Mouse (Mus musculus): ENCODE data around the gene Atp1a3. TPM values are rescaled to one million over a fixed set of nuclear protein-coding genes. Genes with fewer than 3 reads are reported as not detected.

The Atp1a3 gene
- polyA plus RNA-seq, 1 experiment from 2014 or later = 97.0 TPM

DNA sequence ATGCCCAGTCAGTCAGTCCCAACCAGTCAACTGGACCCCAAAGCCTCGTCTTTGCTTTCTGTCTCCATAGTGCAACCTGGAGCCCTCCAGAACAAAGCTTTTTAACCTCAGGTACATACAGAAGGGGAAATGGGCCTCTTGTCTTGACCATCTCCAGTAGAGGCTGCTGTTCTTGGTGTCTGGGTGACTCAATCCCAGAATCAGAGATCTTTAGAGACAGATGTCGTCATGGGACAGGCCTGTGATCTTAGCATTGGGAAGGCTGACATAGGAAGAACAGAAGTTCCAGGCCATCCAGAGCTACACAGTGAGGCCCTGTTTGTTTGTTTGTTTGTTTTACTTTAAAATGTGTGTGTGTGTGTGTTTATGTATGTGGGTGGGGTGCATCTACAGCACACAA is 41.5 kb downstream of the Atp1a3 start:
- H3K36me3 ChIP-seq (ENCODE audit: inconsistent target) = no peaks in the 10 kb centered on the region
- WGBS (ENCODE audit: missing documents) = 90% methylated on average over 2 of the region's 2 CpGs
- no peaks in the 10 kb centered on the region for H3K79me2 ChIP-seq (ENCODE audit: inconsistent target)
- H3K27ac ChIP-seq = no peak overlapping the region
- H3K4me3 ChIP-seq (ENCODE audit: inconsistent target) = no peak overlapping the region

DNA sequence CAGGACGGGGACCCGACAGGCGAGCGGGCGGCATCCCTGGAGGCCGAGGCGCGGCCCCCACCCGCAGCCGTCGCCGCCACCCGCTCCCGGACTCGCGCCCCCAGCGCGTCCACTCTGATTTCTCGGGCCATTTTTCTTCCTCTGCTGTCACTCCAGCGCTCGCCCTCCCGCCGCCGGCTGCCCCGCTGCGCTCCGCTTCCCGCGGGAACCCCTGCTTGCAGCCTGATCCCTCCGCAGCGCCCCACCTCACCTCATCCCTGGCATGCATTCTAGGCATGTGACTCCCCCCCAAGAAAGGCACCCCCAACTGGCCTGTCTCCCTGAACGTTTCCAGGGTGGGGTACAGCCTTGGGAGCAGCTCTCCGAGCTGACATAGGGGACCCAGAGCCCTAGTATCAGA is 50.5 kb downstream of the Atp1a3 start:
- Histone ChIP-seq H3K79me2 (ENCODE audit: inconsistent target) (no peaks in the 10 kb centered on the region), H3K4me3 (ENCODE audit: inconsistent target) (no peak overlapping the region), H3K27ac (no peak overlapping the region), H3K36me3 (ENCODE audit: inconsistent target) (no peaks in the 10 kb centered on the region)
- 37% methylated on average over 27 of the region's 33 CpGs for WGBS (ENCODE audit: missing documents)

DNA sequence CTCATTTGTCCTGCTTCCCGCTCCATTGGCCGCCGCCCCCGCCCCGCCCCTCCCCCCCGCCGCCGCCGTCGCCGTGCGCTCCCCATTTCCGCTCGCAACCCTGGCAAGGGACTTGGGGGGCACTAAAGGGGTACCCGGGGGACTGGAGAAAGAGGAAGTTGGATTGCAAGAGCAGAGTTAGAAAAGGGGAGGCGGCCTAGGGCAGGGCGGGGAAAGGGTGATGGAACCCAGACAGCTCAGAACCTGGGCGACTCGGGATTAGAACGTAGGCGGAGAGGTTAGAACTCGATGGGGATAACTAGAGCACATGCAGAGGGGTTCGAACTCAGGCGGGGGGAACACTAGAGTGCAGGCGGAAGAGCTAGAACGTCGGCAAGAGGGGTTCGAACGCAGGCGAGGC is 51.3 kb downstream of the Atp1a3 start:
- Histone ChIP-seq H3K27ac (no peak overlapping the region), H3K4me3 (ENCODE audit: inconsistent target) (no peak overlapping the region), H3K79me2 (ENCODE audit: inconsistent target) (no peaks in the 10 kb centered on the region), H3K36me3 (ENCODE audit: inconsistent target) (no peaks in the 10 kb centered on the region)
- WGBS (ENCODE audit: missing documents) = 3% methylated on average over 20 of the region's 30 CpGs

DNA sequence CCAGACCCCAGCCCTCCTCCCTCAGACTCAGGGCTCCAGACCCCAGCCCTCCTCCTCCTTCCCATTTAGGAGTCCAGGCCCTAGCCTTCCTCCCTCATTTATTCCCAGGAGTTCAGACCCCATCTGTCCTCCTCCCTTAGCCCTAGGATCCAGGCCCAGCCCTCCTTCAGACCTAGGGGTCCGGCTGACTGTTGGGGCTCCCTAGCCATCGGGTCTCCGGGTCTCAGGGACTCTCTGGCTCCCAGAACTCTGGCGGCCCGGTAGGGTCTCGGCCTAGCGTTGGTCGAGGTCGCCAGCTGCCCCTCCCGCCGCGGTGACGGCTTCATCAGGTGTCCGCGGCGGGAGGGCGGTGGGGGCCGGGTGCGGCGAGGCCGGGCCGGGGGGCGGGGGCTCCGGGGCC is 51.8 kb downstream of the Atp1a3 start:
- Histone ChIP-seq H3K4me3 (ENCODE audit: inconsistent target) (no peak overlapping the region), H3K27ac (no peak overlapping the region)
- WGBS (ENCODE audit: missing documents) = 1% methylated on average over 24 of the region's 24 CpGs

DNA sequence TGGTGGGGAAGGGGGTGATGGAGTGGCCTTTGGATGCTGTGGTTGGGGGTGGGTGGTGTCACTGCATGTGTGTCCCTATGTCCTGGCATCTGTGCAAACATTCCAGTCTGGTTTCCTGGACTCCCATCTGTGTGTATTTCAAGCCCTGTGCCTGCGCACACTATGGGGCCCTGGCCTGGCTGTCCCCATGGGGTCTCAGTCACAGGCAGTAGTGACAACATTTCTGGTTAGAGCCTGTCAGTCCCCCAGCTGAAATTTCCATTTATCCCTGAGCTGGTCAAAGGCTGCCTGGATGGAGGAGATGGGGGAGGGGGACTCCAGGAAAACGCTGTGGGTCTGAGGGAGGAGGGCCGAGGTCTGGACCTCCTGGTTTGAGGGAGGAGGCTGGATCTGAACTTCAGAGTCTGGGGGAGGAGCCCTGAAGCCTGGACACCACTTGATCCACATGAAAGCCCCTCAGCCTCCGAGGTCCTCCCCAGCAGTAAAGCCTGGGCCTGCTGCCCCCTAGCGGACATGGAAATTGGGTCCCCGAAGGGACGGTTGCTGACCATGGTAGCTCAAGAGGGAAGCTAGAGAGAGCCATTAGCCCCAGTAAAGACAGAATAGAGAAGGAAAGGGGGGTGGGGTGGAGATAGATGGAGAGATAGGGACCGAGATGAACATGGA is 55.7 kb downstream of the Atp1a3 start:
- no peaks in the 10 kb centered on the region for H3K36me3 ChIP-seq (ENCODE audit: inconsistent target)
- no peak overlapping the region for H3K4me3 ChIP-seq (ENCODE audit: inconsistent target)

More for the DNA sequence above, 51.8 kb downstream of the Atp1a3 start:
- Histone ChIP-seq H3K79me2 (ENCODE audit: inconsistent target) (no peaks in the 10 kb centered on the region), H3K36me3 (ENCODE audit: inconsistent target) (no peaks in the 10 kb centered on the region)

DNA sequence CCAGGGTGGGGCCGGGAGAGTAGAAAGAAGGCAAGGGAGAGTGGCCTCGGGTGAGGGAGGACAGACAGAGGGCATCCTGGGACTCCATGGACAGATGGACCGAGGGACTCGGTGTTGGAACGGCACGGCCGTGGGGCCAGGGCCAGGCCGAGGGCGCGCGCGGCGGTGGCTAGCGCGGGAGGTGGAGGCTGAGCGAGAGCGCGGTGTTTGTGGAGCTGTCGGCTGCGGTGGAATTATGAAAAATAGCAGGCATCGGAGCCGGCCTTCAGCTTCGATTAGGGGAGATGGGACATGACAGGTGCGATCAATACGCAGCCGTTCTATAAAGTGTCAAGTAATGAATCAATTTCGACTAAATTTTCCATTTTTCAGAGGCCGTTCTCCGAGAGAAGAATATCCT is 57.0 kb downstream of the Atp1a3 start:
- Histone ChIP-seq H3K79me2 (ENCODE audit: inconsistent target) (no peaks in the 10 kb centered on the region), H3K4me3 (ENCODE audit: inconsistent target) (no peak overlapping the region), H3K27ac (no peak overlapping the region), H3K36me3 (ENCODE audit: inconsistent target) (no peaks in the 10 kb centered on the region)
- 3% methylated on average over 28 of the region's 29 CpGs for WGBS (ENCODE audit: missing documents)

More for the DNA sequence above, 55.7 kb downstream of the Atp1a3 start:
- H3K79me2 ChIP-seq (ENCODE audit: inconsistent target) = no peaks in the 10 kb centered on the region
- WGBS (ENCODE audit: missing documents) = 10% methylated on average over 8 of the region's 8 CpGs
- no peak overlapping the region for H3K27ac ChIP-seq

DNA sequence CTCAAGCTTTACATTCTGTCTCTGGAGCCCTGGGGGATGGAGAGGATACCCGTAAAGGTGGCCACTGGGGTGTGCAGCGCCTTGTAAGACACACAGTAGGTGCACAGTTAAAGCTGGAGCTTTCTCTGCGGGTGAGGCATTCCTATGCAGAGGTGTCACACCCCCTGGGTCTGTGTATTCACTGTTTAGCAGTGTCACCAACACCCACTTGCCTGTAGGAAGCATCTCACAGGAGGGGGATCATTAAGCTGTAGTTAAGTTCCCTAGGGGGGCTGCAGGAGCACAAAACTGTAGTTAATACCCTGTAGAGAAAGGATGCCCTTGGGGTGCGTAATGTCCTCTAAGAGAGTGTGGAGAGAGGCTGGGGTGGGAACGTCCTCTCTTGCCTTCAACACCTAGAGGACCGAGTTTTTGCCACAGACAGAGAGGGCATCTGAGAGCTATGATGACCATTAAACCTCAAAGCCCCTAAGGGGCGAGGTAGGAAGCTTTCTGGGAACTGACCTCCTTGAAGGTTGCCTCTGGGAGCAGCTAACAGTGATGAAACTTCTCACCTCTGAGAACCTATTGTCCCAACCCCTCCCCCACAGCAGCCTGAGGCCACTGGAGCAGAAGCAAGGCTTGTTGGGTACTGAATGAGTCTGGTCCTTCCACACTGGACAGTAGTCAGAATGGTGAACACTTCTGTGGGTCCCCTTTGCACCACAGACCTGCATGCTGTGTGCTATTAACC is 58.3 kb downstream of the Atp1a3 start:
- 28% methylated on average over 7 of the region's 7 CpGs for WGBS (ENCODE audit: missing documents)
- Histone ChIP-seq H3K4me3 (ENCODE audit: inconsistent target) (no peak overlapping the region), H3K79me2 (ENCODE audit: inconsistent target) (no peaks in the 10 kb centered on the region), H3K36me3 (ENCODE audit: inconsistent target) (no peaks in the 10 kb centered on the region), H3K27ac (no peak overlapping the region)

DNA sequence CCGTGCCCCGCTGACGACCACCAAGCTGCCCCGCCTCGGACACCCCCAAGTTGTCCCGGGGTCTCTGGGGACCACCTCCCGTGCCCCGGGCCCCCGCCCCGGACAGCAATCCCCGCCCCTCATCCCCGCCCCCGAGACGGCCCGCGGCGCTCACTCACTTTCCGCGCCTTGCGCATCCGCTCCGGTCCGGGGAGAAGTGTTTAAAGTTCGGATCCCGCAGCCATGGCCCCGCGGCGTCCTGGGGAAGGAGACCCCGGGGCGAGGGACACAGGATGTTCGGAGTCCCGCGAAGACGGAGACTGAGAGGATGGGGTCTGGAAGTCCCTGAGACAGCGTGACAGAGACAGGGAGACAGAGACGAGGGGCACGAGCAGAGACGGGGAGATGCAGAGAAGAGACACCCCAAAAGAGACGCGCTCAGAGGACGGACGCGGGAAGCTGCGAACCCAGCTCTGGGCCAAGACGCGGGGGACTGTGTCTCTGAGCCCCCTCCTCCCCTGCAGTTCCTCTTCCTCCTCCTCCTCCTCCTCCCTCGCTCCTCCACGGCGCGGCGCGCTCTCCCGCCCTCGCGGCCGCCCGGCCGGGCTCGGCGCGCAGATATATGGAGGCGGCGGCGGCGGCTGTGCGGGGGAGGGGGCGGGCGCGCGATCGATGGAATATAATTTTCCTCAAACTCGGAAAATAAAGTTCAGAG is 61.4 kb downstream of the Atp1a3 start, which contains the start of gene Gm4881:
TSS of gene Gm4881 (minus strand) at position 238 of the 694 bp plus-strand sequence.
- 3% methylated on average over 44 of the region's 72 CpGs for WGBS (ENCODE audit: missing documents)
- Histone ChIP-seq H3K27ac (no peak within 1 kb of the TSS), H3K36me3 (ENCODE audit: inconsistent target) (no peaks in the 10 kb centered on the region), H3K4me3 (ENCODE audit: inconsistent target) (no peak within 1 kb of the TSS), H3K79me2 (ENCODE audit: inconsistent target) (no peaks in the 10 kb centered on the region)

DNA sequence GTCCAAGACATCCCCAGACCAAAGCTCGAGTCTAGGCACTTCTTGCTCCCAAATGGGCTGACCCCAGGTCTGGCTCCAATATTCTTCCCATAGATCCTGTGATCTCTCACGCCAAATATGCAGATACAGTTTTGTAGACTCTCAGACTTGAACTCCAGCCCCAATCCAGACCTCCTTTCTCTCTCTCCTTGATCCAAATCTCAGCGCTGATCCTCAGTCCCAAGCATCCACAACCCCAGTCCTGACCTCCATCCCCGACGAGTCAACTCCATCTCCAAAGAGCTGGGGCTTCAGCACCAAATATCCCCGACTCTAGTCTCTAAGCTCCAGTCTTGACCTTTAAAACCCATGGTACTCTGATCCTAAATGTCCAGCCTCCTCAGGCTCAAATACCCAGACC is 62.1 kb downstream of the Atp1a3 start:
- no peaks in the 10 kb centered on the region for H3K36me3 ChIP-seq (ENCODE audit: inconsistent target)
- no peaks in the 10 kb centered on the region for H3K79me2 ChIP-seq (ENCODE audit: inconsistent target)
- 11% methylated on average over 6 of the region's 6 CpGs for WGBS (ENCODE audit: missing documents)
- no peak overlapping the region for H3K27ac ChIP-seq
- H3K4me3 ChIP-seq (ENCODE audit: inconsistent target) = no peak overlapping the region

DNA sequence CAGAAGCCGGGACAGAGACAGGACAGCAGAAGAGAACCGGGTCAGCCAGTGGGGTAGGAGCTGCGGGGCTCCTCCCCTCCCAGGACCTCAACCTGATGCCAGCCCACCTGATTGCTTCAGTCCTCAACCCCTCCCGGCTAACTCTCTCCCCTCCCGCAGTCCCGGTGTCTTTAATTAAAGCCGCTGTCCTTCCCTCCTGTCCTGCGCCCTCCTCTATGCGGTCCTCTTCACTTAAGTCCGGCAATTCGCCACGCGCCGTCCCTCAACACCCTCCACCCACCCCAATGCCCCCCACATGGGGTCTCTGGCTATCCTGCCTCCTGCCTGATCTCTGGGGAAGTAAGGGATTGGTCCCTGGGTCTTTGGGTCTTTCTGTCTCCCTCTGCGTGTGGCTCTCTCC is 74.1 kb downstream of the Atp1a3 start:
- 5% methylated on average over 14 of the region's 15 CpGs for WGBS (ENCODE audit: missing documents)
- Histone ChIP-seq H3K27ac (no peak overlapping the region), H3K79me2 (ENCODE audit: inconsistent target) (no peaks in the 10 kb centered on the region), H3K36me3 (ENCODE audit: inconsistent target) (no peaks in the 10 kb centered on the region; the same call in 1 of the 2 replicates), H3K4me3 (ENCODE audit: inconsistent target) (no peak overlapping the region)

DNA sequence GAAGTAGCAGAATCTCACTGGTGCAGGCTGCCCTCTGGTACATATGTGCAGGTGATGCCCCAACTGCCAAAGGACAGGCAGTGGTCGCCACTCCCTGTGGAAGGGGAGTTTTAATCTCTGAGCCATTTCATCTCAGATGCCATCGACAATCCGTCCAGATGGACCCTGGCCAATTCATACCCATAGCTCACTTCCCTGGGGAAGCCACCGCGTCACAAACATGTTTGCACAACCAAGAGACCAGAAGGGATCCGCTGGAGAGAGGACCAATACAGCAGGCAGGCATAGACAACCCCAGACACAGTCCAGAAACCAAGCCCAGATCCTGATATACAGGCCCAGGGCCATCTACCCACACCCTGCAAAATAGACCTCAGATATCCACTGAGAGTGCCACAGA is 75.3 kb downstream of the Atp1a3 start:
- H3K36me3 ChIP-seq (ENCODE audit: inconsistent target) = peaks cover 10% of the 10 kb centered on the region
- 45% methylated on average over 6 of the region's 6 CpGs for WGBS (ENCODE audit: missing documents)
- H3K27ac ChIP-seq = no peak overlapping the region
- no peaks in the 10 kb centered on the region for H3K79me2 ChIP-seq (ENCODE audit: inconsistent target)
- H3K4me3 ChIP-seq (ENCODE audit: inconsistent target) = no peak overlapping the region

Other genes with a start within 250 kb of the Atp1a3 start
- 0.22 to 0.49 TPM (median 0.33 TPM) in 3 replicates for gene Cd177, start 245.6 kb downstream of the Atp1a3 start, polyA plus RNA-seq (2018)
- gene Ceacam10, start 228.8 kb downstream of the Atp1a3 start, polyA plus RNA-seq (2018) = 0.85 TPM in 1 of 3 replicates, not detected in the others
- gene Gm9844, start 143.7 kb downstream of the Atp1a3 start, polyA plus RNA-seq (2018) = 6.8 to 9.9 TPM (median 7.1 TPM) in 3 replicates
- gene Lypd4, start 136.0 kb downstream of the Atp1a3 start, polyA plus RNA-seq (2018) = not detected in 3 replicates
- not detected in 3 replicates for gene Dmrtc2, start 135.9 kb downstream of the Atp1a3 start, polyA plus RNA-seq (2018)
- 136 to 976 TPM (median 876 TPM) in 3 replicates for gene Rps19, start 121.6 kb downstream of the Atp1a3 start, polyA plus RNA-seq (2018)
- gene Cd79a, start 108.6 kb downstream of the Atp1a3 start, polyA plus RNA-seq (2018) = 0.44 TPM in 1 of 3 replicates, not detected in the others
- 54.7 to 102 TPM (median 79.9 TPM) in 3 replicates for gene Arhgef1, start 103.0 kb downstream of the Atp1a3 start, polyA plus RNA-seq (2018)
- gene Gm4881, start 61.5 kb downstream of the Atp1a3 start, polyA plus RNA-seq (2018) = not detected in 3 replicates
- 28.6 to 198 TPM (median 112 TPM) in 3 replicates for gene Rabac1, start 33.2 kb downstream of the Atp1a3 start, polyA plus RNA-seq (2018)
- gene Grik5, start 66.4 kb upstream of the Atp1a3 start, polyA plus RNA-seq (2018) = 0.22 to 0.47 TPM (median 0.26 TPM) in 3 replicates
- gene Zfp574, start 66.6 kb upstream of the Atp1a3 start, polyA plus RNA-seq (2018) = 5.7 to 7.6 TPM (median 6.5 TPM) in 3 replicates
- 10.3 to 30.9 TPM (median 23.9 TPM) in 3 replicates for gene Pou2f2, start 173.8 kb upstream of the Atp1a3 start, polyA plus RNA-seq (2018)
- 2.2 to 9.2 TPM (median 3.1 TPM) in 3 replicates for gene Dedd2, start 214.7 kb upstream of the Atp1a3 start, polyA plus RNA-seq (2018)
- 4.1 to 4.8 TPM (median 4.5 TPM) in 3 replicates for gene Zfp526, start 215.5 kb upstream of the Atp1a3 start, polyA plus RNA-seq (2018)
- gene Gsk3a, start 231.9 kb upstream of the Atp1a3 start, polyA plus RNA-seq (2018) = 51.8 to 78.1 TPM (median 55.3 TPM) in 3 replicates
- gene Erf, start 244.8 kb upstream of the Atp1a3 start, polyA plus RNA-seq (2018) = 11.9 to 14.5 TPM (median 14.2 TPM) in 3 replicates

All from macrophage (primary cell).